Mouse (Mus musculus) megakaryocyte, embryonic 14.5 days (primary cell): Measurements from ENCODE around the gene Krtap19-5. TPM values are rescaled to one million over a fixed set of nuclear protein-coding genes. Genes with fewer than 3 reads are reported as not detected.

ENCODE experiments used
- H3K27me3 ChIP-seq: replicated peaks from 2 replicates; pipeline ENCODE3; 2012; ENCODE audit warnings: inconsistent platforms
- H3K36me3 ChIP-seq: replicated peaks from 2 replicates; pipeline ENCODE3; 2012; ENCODE audit warnings: low read length, inconsistent platforms, mixed read lengths
- H3K4me1 ChIP-seq: 2 replicates; pipeline ENCODE4 v1.6.1; 2012; ENCODE audit warnings: inconsistent platforms
- H3K4me3 ChIP-seq: replicated peaks from 2 replicates; pipeline ENCODE3; 2012; ENCODE audit warnings: moderate library complexity, mild to moderate bottlenecking, inconsistent platforms
- H3K9me3 ChIP-seq: 2 replicates; pipeline ENCODE4 v1.6.1; 2012; ENCODE audit warnings: inconsistent platforms
- FLI1 ChIP-seq: IDR thresholded peaks from 2 replicates; pipeline ENCODE4 v1.6.1; 2012; ENCODE audit warnings: low read length, inconsistent platforms, mixed read lengths
- GATA1 ChIP-seq: IDR thresholded peaks from 3 replicates; pipeline ENCODE4 v1.6.1; 2012; ENCODE audit warnings: mixed read lengths, low read length, inconsistent platforms, borderline replicate concordance
- polyA plus RNA-seq: library from polyadenylated mRNA; stranded (reverse); fragments of >175 nt; gene quantifications from 2 replicates; pipeline ENCODE4 v1.2.3, GENCODE M21; 2012; ENCODE audit warnings: low replicate concordance; ENCODE audit not compliant: insufficient read depth

Gene Krtap19-5
- polyA plus RNA-seq, 1 experiment, result not detected

- TF ChIP-seq FLI1 (no peak), GATA1 (no peak)
- H3K4me1 ChIP-seq, result no peaks in the 10 kb centered on the region
- no peaks in the 10 kb centered on the region for H3K27me3 ChIP-seq
- no peaks in the 10 kb centered on the region for H3K36me3 ChIP-seq
- no peak overlapping the region for H3K4me3 ChIP-seq
- H3K9me3 ChIP-seq, result peaks cover 6% of the 10 kb centered on the region; the same call in 1 of the 2 replicates
These were observed 47.7 kb downstream of the Krtap19-5 start for GRCm38 (mm10) chr16:88848558-88848957.

GRCm38 (mm10) chr16:88847363-88847762 lies 48.9 kb downstream of the Krtap19-5 start:
- Histone ChIP-seq H3K4me3 (no peak overlapping the region), H3K27me3 (no peaks in the 10 kb centered on the region), H3K4me1 (no peaks in the 10 kb centered on the region), H3K9me3 (peaks cover 10% of the 10 kb centered on the region; the same call in 1 of the 2 replicates), H3K36me3 (no peaks in the 10 kb centered on the region)
- no peak for TF ChIP-seq FLI1

Other genes starting within 250 kb of the Krtap19-5 start
- not detected in 2 replicates for gene Krtap26-1, start 248.7 kb downstream of the Krtap19-5 start, polyA plus RNA-seq
- gene Krtap27-1, start 224.8 kb downstream of the Krtap19-5 start, polyA plus RNA-seq, result not detected in 2 replicates
- gene 2310061N02Rik, start 188.5 kb downstream of the Krtap19-5 start, polyA plus RNA-seq, result not detected in 2 replicates
- not detected in 2 replicates for gene Krtap13-1, start 167.6 kb downstream of the Krtap19-5 start, polyA plus RNA-seq
- not detected in 2 replicates for gene Krtap13, start 144.8 kb downstream of the Krtap19-5 start, polyA plus RNA-seq
- not detected in 2 replicates for gene 2310034C09Rik, start 137.6 kb downstream of the Krtap19-5 start, polyA plus RNA-seq
- not detected in 2 replicates for gene 2310057N15Rik, start 122.3 kb downstream of the Krtap19-5 start, polyA plus RNA-seq
- not detected in 2 replicates for gene Gm5965, start 118.6 kb downstream of the Krtap19-5 start, polyA plus RNA-seq
- not detected in 2 replicates for gene Gm20741, start 84.2 kb downstream of the Krtap19-5 start, polyA plus RNA-seq
- gene Krtap15, start 76.2 kb downstream of the Krtap19-5 start, polyA plus RNA-seq, result not detected in 2 replicates
- not detected in 2 replicates for gene Krtap14, start 70.3 kb downstream of the Krtap19-5 start, polyA plus RNA-seq
- gene Krtap19-1, start 27.0 kb downstream of the Krtap19-5 start, polyA plus RNA-seq, result not detected in 2 replicates
- not detected in 2 replicates for gene Krtap19-2, start 22.2 kb downstream of the Krtap19-5 start, polyA plus RNA-seq
- not detected in 2 replicates for gene Krtap19-3, start 18.4 kb downstream of the Krtap19-5 start, polyA plus RNA-seq
- not detected in 2 replicates for gene Krtap19-4, start 11.4 kb downstream of the Krtap19-5 start, polyA plus RNA-seq
- gene Krtap19-9b, start 35.8 kb upstream of the Krtap19-5 start, polyA plus RNA-seq, result not detected in 2 replicates
- gene Krtap16-3, start 66.4 kb upstream of the Krtap19-5 start, polyA plus RNA-seq, result not detected in 2 replicates
- gene Krtap22-2, start 114.3 kb upstream of the Krtap19-5 start, polyA plus RNA-seq, result not detected in 2 replicates
- gene Gm10229, start 118.8 kb upstream of the Krtap19-5 start, polyA plus RNA-seq, result not detected in 2 replicates
- not detected in 2 replicates for gene Krtap6-1, start 135.2 kb upstream of the Krtap19-5 start, polyA plus RNA-seq
- gene Gm10228, start 145.0 kb upstream of the Krtap19-5 start, polyA plus RNA-seq, result not detected in 2 replicates
- not detected in 2 replicates for gene Krtap6-5, start 151.4 kb upstream of the Krtap19-5 start, polyA plus RNA-seq
- not detected in 2 replicates for gene 1110025L11Rik, start 167.5 kb upstream of the Krtap19-5 start, polyA plus RNA-seq
- gene Krtap6-3, start 187.6 kb upstream of the Krtap19-5 start, polyA plus RNA-seq, result not detected in 2 replicates
- gene Gm6358, start 244.4 kb upstream of the Krtap19-5 start, polyA plus RNA-seq, result not detected in 2 replicates